Mouse (Mus musculus): ENCODE measurements around the gene Cys1.

The Cys1 gene

DNA sequence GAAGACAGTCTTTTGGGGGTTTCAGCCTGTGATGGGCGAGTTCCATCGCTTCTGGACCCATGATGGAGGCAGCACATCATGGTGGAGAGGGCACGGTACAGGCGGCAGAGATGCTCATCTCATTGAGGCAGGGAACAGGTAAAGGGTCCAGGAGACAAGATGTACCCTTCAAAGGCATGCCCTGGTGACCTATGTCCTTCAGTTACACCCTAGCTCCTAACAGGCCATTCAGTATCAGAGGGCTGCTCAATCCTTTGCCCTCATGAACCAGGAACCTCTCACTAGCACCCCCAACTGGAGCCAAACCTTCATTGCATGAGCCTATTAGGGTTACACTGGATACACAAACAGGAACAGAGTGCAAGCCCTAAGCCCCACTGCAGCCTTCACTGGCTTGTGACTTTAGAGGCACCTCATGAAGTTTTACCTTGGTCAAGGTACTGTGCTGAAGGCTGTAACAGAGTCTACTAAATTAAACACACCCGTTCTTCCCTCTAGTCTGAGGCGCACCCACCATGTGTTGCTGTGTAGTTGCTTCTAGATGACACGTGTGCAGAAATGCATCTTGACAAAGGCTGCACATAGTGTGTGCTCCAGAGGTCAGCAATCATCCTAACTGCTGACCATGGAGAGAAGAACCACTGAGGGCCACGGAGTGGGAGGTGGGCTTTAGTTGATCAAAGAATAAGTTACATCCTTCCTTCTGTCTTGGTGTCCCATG lies 16.0 kb upstream of the Cys1 start:
- no peak for DNase-seq (ENCODE audit: low spot score in 2 of 2)

- DNase-seq (ENCODE audit: low spot score in 2 of 2) = peak; percentile 83 to 90
These were observed 15.2 kb upstream of the Cys1 start for GRCm38 (mm10) chr12:24696500-24697483.

GRCm38 (mm10) chr12:24690351-24690750 lies 8.7 kb upstream of the Cys1 start:
- no peak for DNase-seq (ENCODE audit: low spot score in 2 of 2)

- DNase-seq (ENCODE audit: low spot score in 2 of 2) = no peak
These were observed 5.2 kb upstream of the Cys1 start for GRCm38 (mm10) chr12:24686696-24687346.

DNA sequence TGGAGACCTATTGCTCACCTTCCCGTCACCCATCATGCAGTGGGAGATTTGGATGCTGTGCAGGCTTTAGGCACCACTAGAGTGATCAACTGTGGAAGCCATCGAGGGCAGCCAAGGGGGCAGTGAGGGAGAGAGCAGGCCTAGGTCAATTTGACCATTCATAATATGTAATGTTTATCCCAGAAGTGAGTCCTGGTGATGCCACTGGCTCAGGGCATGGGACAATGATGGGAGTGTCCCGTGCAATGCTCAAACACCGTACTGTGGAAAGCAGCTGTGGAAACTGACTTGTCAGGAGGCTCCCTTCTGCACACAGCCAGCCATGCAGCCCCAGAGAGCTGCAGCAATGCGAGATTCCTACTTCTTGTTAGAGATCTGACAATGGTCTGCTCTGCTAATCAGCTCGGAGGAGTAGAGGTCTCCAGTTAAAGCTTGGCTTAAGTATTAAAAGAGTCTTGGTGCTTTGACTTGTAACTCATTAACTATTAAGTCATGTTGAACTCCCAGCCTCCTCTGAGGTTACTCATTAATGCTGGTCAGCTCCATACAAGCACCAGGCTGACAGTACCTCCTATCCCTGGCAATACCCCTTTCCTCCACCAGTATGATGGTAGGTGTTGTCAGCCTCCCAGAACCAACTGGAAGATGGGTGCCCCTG lies 4.6 kb upstream of the Cys1 start:
- no peak for DNase-seq (ENCODE audit: low spot score in 2 of 2)

DNA sequence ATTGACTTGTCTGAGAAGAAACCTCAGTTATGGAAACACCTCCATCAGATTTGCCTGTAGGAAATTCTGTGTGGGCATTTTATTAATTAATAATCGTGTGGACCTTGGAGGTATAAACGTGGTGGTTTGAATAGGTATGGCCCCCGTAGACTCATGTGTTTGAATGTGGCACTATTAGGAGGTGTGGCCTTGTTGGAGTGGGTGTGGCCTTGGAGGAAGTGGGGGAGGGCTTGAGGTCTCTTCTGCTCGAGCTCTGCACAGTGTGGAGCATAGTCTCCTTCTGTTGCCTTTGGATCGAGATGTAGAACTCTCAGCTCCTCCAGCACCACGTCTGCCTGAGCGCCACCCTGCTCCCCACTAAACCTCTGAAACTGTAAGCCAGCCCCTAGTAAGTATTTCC lies 1.8 kb upstream of the Cys1 start:
- no peak for DNase-seq (ENCODE audit: low spot score in 2 of 2)

DNA sequence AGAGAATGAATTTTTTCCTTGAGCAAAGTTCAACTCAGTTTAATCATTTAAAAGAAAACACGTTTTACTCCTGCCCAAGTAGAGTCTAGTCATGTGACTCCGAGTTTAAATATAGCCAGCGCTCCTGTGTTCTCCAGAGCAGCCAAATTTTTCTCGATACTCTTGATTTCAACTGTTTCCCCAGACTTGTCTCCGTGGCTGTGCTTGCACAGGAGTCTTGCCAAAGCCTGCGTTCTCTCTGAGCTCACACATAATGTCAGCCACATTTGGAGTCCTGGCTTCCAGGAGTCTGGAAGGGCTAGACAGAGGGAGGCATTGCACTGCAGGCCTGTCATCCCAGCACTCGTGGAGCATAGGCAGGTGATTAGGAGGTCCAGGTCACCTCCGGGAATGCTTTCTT lies 950 bp upstream of the Cys1 start:
- no peak for DNase-seq (ENCODE audit: low spot score in 2 of 2)

- DNase-seq (ENCODE audit: low spot score in 2 of 2) = peak in 1 of 2 experiments; percentile 41
These were observed 924 bp downstream of the Cys1 start for GRCm38 (mm10) chr12:24680492-24681285.

DNA sequence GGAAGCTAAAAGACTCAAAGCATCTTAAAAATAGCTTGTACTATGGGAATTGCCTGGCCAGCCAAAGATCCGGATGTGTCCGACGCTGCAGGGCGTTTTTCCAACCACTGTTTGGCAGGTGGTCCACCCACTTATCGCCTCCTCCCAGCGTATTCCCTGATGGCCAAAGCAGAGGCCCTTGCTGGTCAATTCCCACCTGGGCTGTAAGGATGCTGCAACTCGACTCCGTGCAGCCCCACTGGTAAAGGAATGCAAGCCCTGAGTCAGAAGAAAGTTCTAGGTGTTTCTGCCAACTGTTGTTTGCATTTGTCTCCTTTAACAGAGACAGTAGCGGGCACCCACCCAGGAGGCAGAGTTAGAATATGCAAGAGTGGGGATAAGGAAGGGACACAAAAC lies 1.5 kb downstream of the Cys1 start:
- DNase-seq (ENCODE audit: low spot score in 2 of 2) = no peak

DNA sequence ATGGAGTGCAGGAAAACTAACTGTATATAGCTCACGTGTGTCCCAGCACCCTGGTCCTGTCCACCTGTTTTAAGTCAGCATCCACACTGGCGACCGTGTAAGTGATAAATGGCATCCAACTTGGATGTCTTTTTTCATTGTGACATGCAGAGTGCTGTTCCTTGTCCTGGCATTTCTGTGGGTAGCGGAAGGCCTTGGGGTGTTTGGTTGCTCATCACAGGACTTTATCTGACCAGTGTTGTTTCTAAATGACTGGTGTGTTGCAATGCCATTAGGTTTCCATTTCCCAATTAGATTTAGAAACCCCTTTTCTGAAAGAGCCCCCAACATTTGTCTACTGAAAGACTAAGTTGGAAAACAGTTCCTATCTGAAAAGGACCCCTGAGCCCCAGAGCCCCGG lies 19.5 kb downstream of the Cys1 start:
- DNase-seq (ENCODE audit: low spot score in 2 of 2) = no peak

GRCm38 (mm10) chr12:24661100-24661499 lies 20.5 kb downstream of the Cys1 start:
- DNase-seq (ENCODE audit: low spot score in 2 of 2) = no peak

DNA sequence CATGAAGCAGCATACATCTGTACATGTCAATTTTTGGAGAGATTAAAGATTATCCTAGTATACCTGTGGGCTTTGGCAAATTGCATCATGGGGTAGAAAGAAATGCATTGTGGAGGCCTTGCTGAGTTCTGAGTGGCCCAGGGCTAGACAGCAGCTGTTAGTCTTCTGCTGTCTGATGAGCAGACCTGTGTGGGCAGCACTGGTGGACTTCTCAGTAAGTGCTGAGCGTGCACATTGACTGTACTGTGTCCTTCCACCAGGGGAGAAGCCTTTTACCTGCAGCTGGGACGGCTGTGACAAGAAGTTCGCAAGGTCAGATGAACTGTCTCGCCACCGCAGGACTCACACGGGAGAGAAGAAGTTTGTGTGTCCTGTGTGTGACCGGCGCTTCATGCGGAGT lies 21.7 kb downstream of the Cys1 start:
- no peak for DNase-seq (ENCODE audit: low spot score in 2 of 2)

GRCm38 (mm10) chr12:24658998-24659397 lies 22.6 kb downstream of the Cys1 start:
- no peak for DNase-seq (ENCODE audit: low spot score in 2 of 2)

GRCm38 (mm10) chr12:24656436-24656835 lies 25.2 kb downstream of the Cys1 start:
- DNase-seq (ENCODE audit: low spot score in 2 of 2) = no peak

DNA sequence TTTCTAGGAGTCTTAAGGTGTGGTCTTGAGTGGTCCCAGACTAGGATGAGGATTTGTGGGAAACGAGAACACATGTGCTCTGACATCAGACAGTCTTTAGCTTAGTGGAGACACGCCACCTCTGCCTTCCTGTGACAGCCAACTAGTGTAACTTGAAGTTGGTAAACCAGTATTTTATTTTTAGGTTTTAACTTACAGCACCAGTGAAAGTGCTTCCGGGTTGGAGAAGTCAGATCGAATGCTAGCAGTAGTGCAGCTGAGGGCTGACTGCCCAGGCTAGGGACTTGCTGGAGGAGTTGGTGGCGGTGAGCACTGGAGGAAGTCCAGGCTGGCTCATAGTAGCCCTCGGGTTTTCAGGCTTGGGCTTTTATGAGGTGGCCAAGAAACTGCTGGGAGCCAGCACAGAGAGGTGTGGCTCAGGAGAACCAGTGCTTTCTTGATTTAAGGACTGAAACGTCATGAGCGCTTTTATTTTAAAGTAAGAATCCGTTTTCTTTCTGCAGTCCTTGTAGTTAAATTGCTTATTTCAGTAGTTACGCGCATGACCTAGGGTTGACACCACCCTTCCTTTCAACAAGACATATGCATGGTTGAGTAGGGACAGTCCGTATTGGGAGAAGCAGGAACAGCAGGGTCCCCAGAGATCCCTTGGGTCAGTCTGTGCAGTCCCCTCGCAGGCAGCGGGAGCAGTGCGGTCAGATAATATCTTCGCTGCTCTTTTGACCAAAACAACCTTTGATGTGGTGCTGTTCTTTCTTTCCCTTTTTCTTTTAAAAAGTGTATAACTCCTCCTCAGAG lies 27.3 kb downstream of the Cys1 start:
- no peak for DNase-seq (ENCODE audit: low spot score in 2 of 2)

DNA sequence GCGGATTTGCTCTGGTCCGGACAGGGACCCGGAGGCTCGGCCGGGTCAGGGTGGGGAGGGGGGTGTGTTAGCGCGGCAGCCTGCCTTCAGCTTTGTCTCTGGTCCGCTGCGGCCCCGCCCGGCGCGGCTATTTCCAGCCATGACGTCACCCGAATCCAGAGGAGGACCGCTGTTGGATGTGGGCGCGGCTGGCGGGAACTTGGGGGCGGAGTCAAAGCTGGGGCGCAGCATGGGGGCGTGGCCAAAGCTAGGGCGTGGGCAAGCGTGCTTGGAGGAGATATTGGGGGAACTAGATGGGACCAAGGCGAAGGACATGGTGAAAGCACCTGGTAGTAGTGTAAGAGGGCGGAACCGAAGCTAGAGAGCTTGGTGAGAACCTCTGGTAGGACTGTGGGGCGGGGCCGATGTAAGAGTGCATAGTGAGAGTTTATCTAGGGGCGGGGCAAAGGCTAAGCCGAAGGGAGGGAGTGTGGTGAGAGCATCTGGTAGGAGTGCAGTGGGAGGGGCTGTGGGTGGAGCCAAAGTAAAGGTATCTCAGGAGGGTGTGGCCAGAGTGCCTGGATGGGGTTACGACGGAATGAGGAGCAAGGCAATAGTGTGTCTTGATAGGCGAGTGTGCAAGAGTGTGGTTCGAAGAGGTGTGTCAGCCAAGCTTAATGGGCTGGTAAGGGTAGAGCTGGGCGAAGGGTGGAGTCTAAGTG lies 29.8 kb downstream of the Cys1 start:
- DNase-seq (ENCODE audit: low spot score in 2 of 2) = peak; percentile 73 to 89

DNA sequence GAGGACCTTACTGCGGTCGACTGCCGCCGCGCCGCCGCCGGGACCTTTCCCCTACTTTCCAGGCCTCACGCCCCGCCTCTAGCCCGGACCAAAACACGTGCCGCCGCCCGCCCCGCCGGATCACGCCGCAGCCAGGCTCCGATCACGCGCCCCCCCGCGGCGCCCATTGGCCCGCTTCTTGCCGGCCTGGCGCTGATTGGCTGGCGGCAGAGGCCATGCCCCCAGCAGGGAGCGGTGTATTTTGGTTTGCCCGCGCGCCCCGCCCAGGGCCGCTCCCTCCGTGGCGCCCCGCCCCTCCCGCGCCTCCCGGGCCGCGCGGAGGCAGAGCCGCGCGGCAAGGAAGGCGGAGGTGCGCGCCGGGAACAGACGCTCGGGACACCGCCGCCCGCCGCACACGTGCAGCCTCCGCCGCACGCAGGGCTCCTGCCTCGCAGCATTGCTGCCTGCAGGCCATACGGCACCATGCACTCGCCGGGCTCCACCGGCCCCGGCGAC lies 30.5 kb downstream of the Cys1 start, which contains the start of gene Klf11:
TSS of gene Klf11 (plus strand) at position 212 of the 495 bp plus-strand sequence.
- peak; percentile 96 to 99 for DNase-seq (ENCODE audit: low spot score in 2 of 2)

DNA sequence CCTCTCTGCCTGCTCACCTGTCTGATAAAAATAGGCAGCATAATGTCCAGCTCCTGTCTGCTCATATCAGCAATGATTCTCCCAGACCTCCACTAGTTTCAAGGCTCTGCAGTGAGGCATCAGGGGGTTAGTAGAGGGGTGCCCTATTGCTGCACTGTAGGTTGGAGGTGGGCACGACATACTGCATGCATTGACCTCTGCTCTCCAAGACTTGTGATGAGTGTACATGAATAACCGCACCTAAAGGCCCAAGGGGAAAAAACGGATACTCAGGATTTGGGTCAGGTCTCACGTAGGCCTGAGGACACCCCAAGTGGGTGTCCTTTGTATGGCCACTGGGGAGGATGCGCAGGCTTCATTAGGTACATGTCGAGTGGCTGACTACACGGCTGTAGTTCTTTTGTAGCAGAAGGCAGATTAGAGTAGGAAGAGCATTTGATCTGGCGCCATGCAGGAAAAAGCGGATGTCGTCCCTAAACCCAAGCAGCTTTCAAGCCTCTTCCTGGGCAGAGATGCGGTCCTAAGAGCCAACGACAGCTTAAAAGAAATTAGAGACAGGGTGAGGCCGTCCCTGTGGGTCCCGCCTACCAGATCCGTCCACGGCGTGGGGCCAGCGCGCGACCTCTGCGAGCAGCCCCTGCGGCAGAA lies 31.1 kb downstream of the Cys1 start:
- DNase-seq (ENCODE audit: low spot score in 2 of 2) = no peak

- DNase-seq (ENCODE audit: low spot score in 2 of 2) = no peak
These were observed 33.5 kb downstream of the Cys1 start for GRCm38 (mm10) chr12:24648094-24648493.

All from cerebellum, postnatal 4 days (tissue).